Mouse (Mus musculus): ENCODE results near the gene 4930402H24Rik. TPM values are rescaled to one million over a fixed set of nuclear protein-coding genes. Genes with fewer than 3 reads are reported as not detected.

4930402H24Rik gene
- polyA plus RNA-seq, 1 experiment from 2014 or later: 36.7 TPM

DNA sequence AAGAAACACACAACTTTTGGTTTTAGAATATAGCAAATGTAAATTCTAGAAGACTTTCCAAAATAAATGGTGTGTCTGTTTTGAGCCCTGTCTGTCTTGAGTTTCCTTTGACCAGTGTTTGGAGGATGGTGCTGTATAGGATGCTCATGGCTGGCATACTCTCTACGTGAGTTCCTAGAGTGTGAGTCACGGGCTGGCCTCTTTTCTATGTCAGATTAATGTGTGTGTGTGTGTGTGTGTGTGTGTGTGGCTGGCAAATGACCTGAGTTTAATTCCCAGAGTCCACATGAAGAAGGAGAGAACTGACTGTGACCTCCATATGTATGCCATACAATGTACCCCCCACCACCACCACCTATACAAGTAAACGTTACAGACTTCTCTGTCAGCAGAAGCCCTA is 224.7 kb downstream of the 4930402H24Rik start:
- 76% methylated on average over 3 of the region's 3 CpGs for WGBS
- no peak overlapping the region for H3K27ac ChIP-seq
- H3K36me3 ChIP-seq: peaks cover 82% of the 10 kb centered on the region
- no peaks in the 10 kb centered on the region for H3K27me3 ChIP-seq
- no peak overlapping the region for H3K4me2 ChIP-seq
- H3K9me3 ChIP-seq: no peaks in the 10 kb centered on the region
- no peak overlapping the region for H3K4me3 ChIP-seq
- H3K9ac ChIP-seq: no peak overlapping the region
- no peak for ATAC-seq (ENCODE audit: insufficient number of reproducible peaks, low FRiP score, low TSS enrichment, low read depth)
- no peaks in the 10 kb centered on the region for H3K4me1 ChIP-seq

DNA sequence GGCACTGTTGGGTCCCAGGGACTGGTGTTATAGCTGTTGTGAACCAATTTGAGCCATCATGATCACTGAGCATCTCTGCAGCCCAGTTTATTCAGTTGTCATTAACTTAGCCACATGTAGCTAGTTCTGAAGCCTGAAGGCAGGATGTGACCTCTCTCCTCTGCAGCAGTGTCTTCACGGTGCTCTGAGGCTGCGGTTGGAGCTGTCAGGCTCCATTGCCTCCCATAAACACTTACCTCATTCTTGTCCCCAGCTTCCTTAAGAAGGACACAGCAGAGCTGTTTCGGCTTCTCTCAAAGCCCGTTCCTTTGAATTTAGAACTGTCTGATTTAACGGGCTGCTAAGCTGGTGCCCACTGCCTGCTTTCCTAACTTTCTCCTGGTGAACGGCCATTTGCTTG is 226.3 kb downstream of the 4930402H24Rik start:
- H3K4me3 ChIP-seq: no peak overlapping the region
- H3K9me3 ChIP-seq: no peaks in the 10 kb centered on the region
- no peak overlapping the region for H3K9ac ChIP-seq
- no peak overlapping the region for H3K4me2 ChIP-seq
- no peak overlapping the region for H3K27ac ChIP-seq
- 84% methylated on average over 6 of the region's 6 CpGs for WGBS
- H3K27me3 ChIP-seq: no peaks in the 10 kb centered on the region
- H3K4me1 ChIP-seq: no peaks in the 10 kb centered on the region
- peaks cover 93% of the 10 kb centered on the region for H3K36me3 ChIP-seq
- no peak for ATAC-seq (ENCODE audit: insufficient number of reproducible peaks, low FRiP score, low TSS enrichment, low read depth)

DNA sequence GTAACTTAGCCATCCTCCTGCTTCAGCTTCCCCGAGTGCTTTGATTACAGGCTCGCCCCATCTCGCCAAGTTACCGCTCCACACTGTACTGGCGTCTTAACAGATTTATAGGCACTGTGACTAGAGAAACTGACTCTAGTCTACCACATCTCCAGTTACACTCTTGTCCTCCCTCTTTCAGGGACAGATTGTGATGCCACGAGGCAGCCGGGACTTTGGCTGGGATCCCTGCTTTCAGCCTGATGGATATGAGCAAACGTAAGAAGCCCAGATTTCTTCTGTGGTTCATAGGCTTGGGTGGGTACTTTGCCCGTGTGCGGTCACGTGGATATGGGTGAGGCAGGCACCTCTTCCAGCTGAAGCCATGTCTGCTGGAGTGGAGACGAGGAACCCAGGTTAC is 227.1 kb downstream of the 4930402H24Rik start:
- Histone ChIP-seq H3K4me3 (no peak overlapping the region), H3K27me3 (no peaks in the 10 kb centered on the region), H3K9me3 (no peaks in the 10 kb centered on the region), H3K27ac (no peak overlapping the region), H3K9ac (no peak overlapping the region), H3K4me1 (no peaks in the 10 kb centered on the region), H3K36me3 (peaks cover 92% of the 10 kb centered on the region), H3K4me2 (no peak overlapping the region)
- ATAC-seq (ENCODE audit: insufficient number of reproducible peaks, low FRiP score, low TSS enrichment, low read depth): no peak
- WGBS: 92% methylated on average over 12 of the region's 12 CpGs

DNA sequence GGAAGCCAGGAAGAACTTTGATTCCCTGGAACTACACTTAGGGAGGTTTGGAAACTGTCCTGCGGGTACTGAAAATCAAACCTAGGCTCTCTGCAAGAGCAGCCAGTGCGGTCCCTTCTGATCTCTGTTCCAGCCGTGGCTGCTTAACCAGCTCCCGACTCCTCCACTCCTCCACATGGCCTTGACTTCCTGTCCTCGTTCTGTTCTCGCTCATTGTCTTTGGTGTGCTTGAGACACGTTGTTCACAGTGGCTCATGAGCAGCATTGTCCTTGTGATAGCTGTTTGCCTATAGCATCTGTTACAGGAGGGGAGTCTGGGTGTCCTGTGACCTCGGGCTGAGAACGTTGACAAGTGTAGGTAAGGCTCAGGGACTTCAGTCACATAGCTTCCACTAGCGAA is 229.0 kb downstream of the 4930402H24Rik start:
- Histone ChIP-seq H3K4me3 (no peak overlapping the region), H3K9ac (no peak overlapping the region), H3K9me3 (no peaks in the 10 kb centered on the region), H3K36me3 (peaks cover 89% of the 10 kb centered on the region), H3K4me1 (no peaks in the 10 kb centered on the region), H3K27me3 (no peaks in the 10 kb centered on the region), H3K27ac (no peak overlapping the region), H3K4me2 (no peak overlapping the region)
- WGBS: 80% methylated on average over 10 of the region's 10 CpGs
- no peak for ATAC-seq (ENCODE audit: insufficient number of reproducible peaks, low FRiP score, low TSS enrichment, low read depth)

DNA sequence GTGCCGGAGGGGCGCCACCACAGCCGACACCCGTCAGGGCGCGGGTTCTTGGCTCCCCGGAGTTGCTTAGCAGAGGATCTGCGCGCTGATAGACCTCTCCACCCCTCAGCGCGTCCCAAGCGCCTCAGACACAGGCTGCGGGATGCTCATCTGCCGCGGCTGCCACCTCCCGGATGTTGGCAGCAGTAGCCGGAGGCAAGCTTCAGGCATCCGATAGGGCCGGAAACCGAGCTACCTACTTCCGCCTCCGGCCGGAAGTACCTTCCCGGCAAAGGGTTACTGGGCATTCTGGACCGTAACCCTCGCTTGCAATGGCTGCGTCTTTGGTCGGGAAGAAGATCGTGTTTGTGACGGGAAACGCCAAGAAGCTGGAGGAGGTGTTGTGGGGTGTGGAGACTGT is 238.6 kb downstream of the 4930402H24Rik start, which contains the start of gene Itpa:
TSS of gene Itpa (plus strand) at position 52 of the 400 bp plus-strand sequence.
- peak; percentile 25; the same call in 1 of the 2 replicates for ATAC-seq (ENCODE audit: insufficient number of reproducible peaks, low FRiP score, low TSS enrichment, low read depth)
- Histone ChIP-seq H3K27ac (peak within 1 kb of the TSS; percentile 90), H3K4me2 (peak within 1 kb of the TSS; percentile 75), H3K27me3 (no peaks in the 10 kb centered on the region), H3K9ac (peak within 1 kb of the TSS; percentile 65), H3K9me3 (no peaks in the 10 kb centered on the region), H3K4me3 (peak within 1 kb of the TSS; percentile 69), H3K4me1 (peaks cover 36% of the 10 kb centered on the region), H3K36me3 (peaks cover 27% of the 10 kb centered on the region)
- WGBS: under 1% methylated on average over 31 of the region's 31 CpGs

DNA sequence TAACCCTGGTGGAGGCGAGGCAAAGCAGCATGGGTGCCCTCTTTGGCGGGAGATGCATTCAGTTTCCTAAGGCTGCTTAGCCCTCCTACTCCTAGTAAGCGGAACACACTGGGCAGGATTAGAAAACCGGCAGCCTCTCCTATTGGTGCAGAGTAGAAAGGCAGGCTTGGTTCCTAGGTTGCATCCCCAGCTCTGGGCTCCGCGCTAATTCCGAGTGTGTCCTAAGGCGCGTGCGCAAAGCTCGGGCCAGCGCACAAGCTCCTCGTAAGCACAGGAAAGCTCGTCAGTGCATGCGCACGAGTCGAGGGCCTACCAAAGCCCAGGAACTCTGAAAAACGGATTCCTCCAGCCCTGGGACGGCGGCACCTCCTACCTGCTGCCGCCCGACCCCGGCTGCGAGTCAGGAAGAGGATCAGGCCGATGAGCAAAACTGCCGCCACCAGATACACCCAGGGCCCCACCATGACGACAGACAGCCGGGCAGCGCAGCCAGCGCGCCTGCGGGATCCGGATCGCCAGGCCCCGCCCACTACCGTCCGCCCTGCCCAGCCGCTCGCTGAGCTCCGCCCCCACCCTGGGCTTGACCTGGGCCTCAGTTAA is 242.0 kb downstream of the 4930402H24Rik start, which contains the start of gene Ddrgk1:
TSS of gene Ddrgk1 (minus strand) at position 558 of the 600 bp plus-strand sequence.
- peaks cover 40% of the 10 kb centered on the region for H3K36me3 ChIP-seq
- peak within 1 kb of the TSS; percentile 85 for H3K9ac ChIP-seq
- H3K4me3 ChIP-seq: peak within 1 kb of the TSS; percentile 70
- no peaks in the 10 kb centered on the region for H3K27me3 ChIP-seq
- H3K4me2 ChIP-seq: peak within 1 kb of the TSS; percentile 76
- peak; percentile 97 for ATAC-seq (ENCODE audit: insufficient number of reproducible peaks, low FRiP score, low TSS enrichment, low read depth)
- no peaks in the 10 kb centered on the region for H3K9me3 ChIP-seq
- H3K27ac ChIP-seq: peak within 1 kb of the TSS; percentile 99
- H3K4me1 ChIP-seq: peaks cover 34% of the 10 kb centered on the region
- under 1% methylated on average over 40 of the region's 40 CpGs for WGBS

DNA sequence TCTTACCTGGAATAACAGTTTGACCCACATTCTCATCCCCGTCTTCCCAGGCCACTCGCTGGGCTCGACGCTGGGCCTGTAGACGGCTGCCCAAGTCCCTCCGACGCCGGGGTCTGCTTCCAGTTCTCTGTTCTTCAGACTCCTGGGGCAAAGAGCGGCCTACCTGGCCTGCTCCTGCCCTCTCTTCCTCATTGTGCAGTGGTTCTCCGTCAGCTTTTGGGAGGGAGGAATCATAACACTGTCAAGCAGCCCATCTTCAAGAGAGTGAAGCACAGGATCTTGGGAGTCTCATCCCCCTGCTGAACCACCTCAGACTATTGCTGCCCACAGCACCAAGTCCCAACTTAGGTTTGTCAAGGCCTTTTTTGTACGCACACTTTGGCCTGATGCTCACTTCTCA is 242.9 kb downstream of the 4930402H24Rik start:
- Histone ChIP-seq H3K36me3 (peaks cover 48% of the 10 kb centered on the region), H3K9me3 (no peaks in the 10 kb centered on the region), H3K4me2 (peak overlapping the region; percentile 76), H3K9ac (0 out of 2 replicates have a peak overlapping the region, but pooled peaks have one; percentile 7), H3K4me1 (peaks cover 30% of the 10 kb centered on the region), H3K27me3 (no peaks in the 10 kb centered on the region), H3K27ac (no peak overlapping the region), H3K4me3 (peak overlapping the region; percentile 70)
- WGBS: 92% methylated on average over 11 of the region's 11 CpGs
- no peak for ATAC-seq (ENCODE audit: insufficient number of reproducible peaks, low FRiP score, low TSS enrichment, low read depth)

DNA sequence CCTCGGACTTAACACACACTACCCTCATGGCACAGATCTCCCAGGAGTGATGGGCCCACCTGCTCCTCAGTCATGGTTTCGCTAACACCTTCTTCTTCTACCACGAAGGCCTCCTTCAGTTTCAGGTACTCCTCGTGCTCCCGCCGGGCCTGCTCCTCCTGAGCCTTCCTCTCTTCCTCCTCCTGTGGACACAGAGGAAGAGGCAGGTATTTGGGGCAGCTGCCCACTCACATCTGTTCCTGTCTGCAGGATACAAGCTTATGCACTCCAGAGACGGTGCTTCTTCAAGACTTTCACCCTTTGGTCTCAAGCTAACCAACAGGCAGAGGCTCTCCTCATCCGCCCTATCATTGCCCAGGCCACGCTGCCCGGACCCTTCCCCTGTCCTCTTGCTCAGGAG is 247.7 kb downstream of the 4930402H24Rik start:
- no peak for ATAC-seq (ENCODE audit: insufficient number of reproducible peaks, low FRiP score, low TSS enrichment, low read depth)

DNA sequence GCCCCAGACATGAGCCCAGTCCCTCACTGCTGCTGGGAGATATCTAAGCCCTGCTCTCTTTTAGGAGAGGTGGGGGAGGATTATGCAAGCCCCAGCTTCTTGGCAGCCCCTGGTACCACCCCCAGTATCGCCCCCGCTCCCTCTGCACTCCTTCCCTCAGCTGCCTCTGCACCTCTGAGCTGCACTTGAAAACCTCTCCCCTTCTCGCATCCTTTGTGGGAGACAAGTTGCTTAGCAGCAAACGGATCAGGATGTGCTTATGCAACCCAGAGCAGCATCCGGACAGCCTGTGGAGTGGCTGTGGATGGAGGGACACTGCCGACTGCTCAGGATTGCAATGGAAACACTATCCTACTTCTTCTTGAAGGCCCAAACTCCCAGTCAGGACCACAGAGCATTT is 248.7 kb downstream of the 4930402H24Rik start:
- Histone ChIP-seq H3K36me3 (peaks cover 95% of the 10 kb centered on the region), H3K4me2 (no peak overlapping the region), H3K27ac (no peak overlapping the region), H3K4me1 (peaks cover 1% of the 10 kb centered on the region), H3K4me3 (no peak overlapping the region), H3K27me3 (no peaks in the 10 kb centered on the region), H3K9ac (no peak overlapping the region), H3K9me3 (no peaks in the 10 kb centered on the region)
- 88% methylated on average over 6 of the region's 6 CpGs for WGBS
- no peak for ATAC-seq (ENCODE audit: insufficient number of reproducible peaks, low FRiP score, low TSS enrichment, low read depth)

More for the DNA sequence above, 247.7 kb downstream of the 4930402H24Rik start:
- Histone ChIP-seq H3K4me3 (no peak overlapping the region), H3K4me1 (peaks cover 11% of the 10 kb centered on the region), H3K36me3 (peaks cover 96% of the 10 kb centered on the region), H3K9ac (no peak overlapping the region), H3K9me3 (no peaks in the 10 kb centered on the region), H3K4me2 (no peak overlapping the region), H3K27me3 (no peaks in the 10 kb centered on the region), H3K27ac (no peak overlapping the region)
- 92% methylated on average over 10 of the region's 10 CpGs for WGBS

DNA sequence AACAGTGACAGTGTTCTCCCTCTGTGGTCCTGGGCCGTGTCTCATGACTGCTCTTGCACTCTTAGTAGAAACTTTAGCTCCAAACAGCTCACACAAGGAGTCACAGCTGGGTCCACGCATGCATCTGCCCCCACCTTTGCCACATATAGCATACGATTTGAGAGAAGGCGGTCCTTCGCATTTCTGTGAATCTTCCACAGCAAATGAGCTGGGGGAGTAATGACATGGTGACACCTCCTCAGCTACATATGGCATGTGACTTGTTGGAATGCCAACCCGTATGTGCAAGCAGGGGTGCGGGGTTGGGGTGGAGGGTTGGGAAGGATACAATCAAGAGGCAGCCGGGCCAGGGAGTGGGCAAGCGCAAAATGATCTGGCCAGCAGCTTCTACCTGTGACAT is 249.7 kb downstream of the 4930402H24Rik start:
- peaks cover 90% of the 10 kb centered on the region for H3K36me3 ChIP-seq
- WGBS: 92% methylated on average over 9 of the region's 9 CpGs

More for the DNA sequence above, 249.7 kb downstream of the 4930402H24Rik start:
- no peak for ATAC-seq (ENCODE audit: insufficient number of reproducible peaks, low FRiP score, low TSS enrichment, low read depth)
- Histone ChIP-seq H3K9me3 (no peaks in the 10 kb centered on the region), H3K4me3 (no peak overlapping the region), H3K4me2 (no peak overlapping the region), H3K4me1 (no peaks in the 10 kb centered on the region), H3K27ac (no peak overlapping the region), H3K27me3 (no peaks in the 10 kb centered on the region), H3K9ac (no peak overlapping the region)
